Mouse (Mus musculus) spleen, adult 2 months (tissue): ENCODE results near the gene Fgfr2.

ENCODE experiments used
- CTCF ChIP-seq: fragments of 200-500 bp; IDR thresholded peaks from 2 replicates; pipeline ENCODE4 v1.5.1; 2011; ENCODE audit warnings: mild to moderate bottlenecking, inconsistent platforms; ENCODE audit not compliant: insufficient read depth, insufficient read length, insufficient replicate concordance; ENCODE audit errors: extremely low read depth
- POLR2A ChIP-seq: fragments of 200-500 bp; IDR thresholded peaks from 2 replicates; pipeline ENCODE4 v1.6.1; 2011; ENCODE audit warnings: low read depth, low read length, inconsistent platforms

GRCm38 (mm10) chr7:130311362-130311761 is 2811.8 kb downstream of the Fgfr2 start:
- TF ChIP-seq CTCF (no peak), POLR2A (no peak)
